Comparison of ENCODE assay signal across 9 mouse cellular contexts in genomic region chr5:103424678-103425319, GRCm38 (mm10). TPM values are rescaled to one million over a fixed set of nuclear protein-coding genes. Genes with fewer than 3 reads are reported as not detected.
DNase-seq lines count a peak whose midpoint lies in the region; ATAC-seq and TF ChIP-seq lines count a peak whose summit lies in the region.
"Had no signal": no experiment of that assay in that cellular context is flagged by ENCODE, and none has a peak within 500 bp of the region (broad histone marks: within the 10 kb centered on the region; RNA-seq: fewer than 3 reads in every experiment).

Gene Ptpn13, plus strand, starts transcription at chr5:103425192.

- H3K36me3 ChIP-seq in embryonic facial prominence, embryonic 12.5 days: no peaks in the 10 kb centered on the region
- no peaks in the 10 kb centered on the region for H3K36me3 ChIP-seq in kidney, adult 2 months (ENCODE audit: control insufficient read depth, insufficient read depth, low read length)
- no peaks in the 10 kb centered on the region for H3K36me3 ChIP-seq in limb, embryonic 11.5 days (ENCODE audit: control insufficient read depth, insufficient read depth, low read length)
- H3K36me3 ChIP-seq in midbrain, embryonic 14.5 days (ENCODE audit: control insufficient read depth, insufficient read depth, low read length): no peaks in the 10 kb centered on the region

- H3K9me3 ChIP-seq in embryonic facial prominence, embryonic 12.5 days: no peaks in the 10 kb centered on the region
- no peaks in the 10 kb centered on the region for H3K9me3 ChIP-seq in limb, embryonic 11.5 days (ENCODE audit: control insufficient read depth, low read length)
- no peaks in the 10 kb centered on the region for H3K9me3 ChIP-seq in midbrain, embryonic 14.5 days (ENCODE audit: control insufficient read depth, low read length)

- TF ChIP-seq POLR2A in kidney, adult 2 months (IDR thresholded peaks at IDR 0.05; ENCODE audit: low read depth, low read length): peak; percentile 86

- peak within 1 kb of the TSS; percentile 83 for H3K9ac ChIP-seq in embryonic facial prominence, embryonic 12.5 days
- H3K9ac ChIP-seq in limb, embryonic 11.5 days (ENCODE audit: low read length): peak within 1 kb of the TSS; percentile 76
- peak within 1 kb of the TSS; percentile 73 for H3K9ac ChIP-seq in midbrain, embryonic 14.5 days (replicated peaks; ENCODE audit: low read length)

- peak; percentile 94 for DNase-seq in 3134 (ENCODE audit: extremely low read depth, insufficient read length, low spot score)
- peak; percentile 99 for DNase-seq in adrenal gland, postnatal 36 days
- peak; percentile 94 to 95 for DNase-seq in heart, adult 18-20 months
- peak; percentile 99 for DNase-seq in kidney, adult 2 months
- DNase-seq in limb, embryonic 11.5 days (ENCODE audit: low spot score): peak; percentile 94
- peak; percentile 94 for DNase-seq in midbrain, embryonic 14.5 days
- peak; percentile 51 to 82 for DNase-seq in spleen, postnatal 10 days (ENCODE audit: low spot score in 2 of 2)

- TF ChIP-seq CTCF in kidney, adult 2 months (conservative IDR thresholded peaks at IDR 0.05; ENCODE audit: insufficient read depth, insufficient read length, low read depth, low read length): no peak

- H3K4me3 ChIP-seq in embryonic facial prominence, embryonic 12.5 days: peak within 1 kb of the TSS; percentile 80
- H3K4me3 ChIP-seq in kidney, adult 2 months (ENCODE audit: insufficient read depth, low read depth, low read length): peak within 1 kb of the TSS; percentile 84
- peak within 1 kb of the TSS; percentile 70 for H3K4me3 ChIP-seq in limb, embryonic 11.5 days (ENCODE audit: low read depth, low read length)
- peak within 1 kb of the TSS; percentile 74 for H3K4me3 ChIP-seq in midbrain, embryonic 14.5 days (replicated peaks; ENCODE audit: low read depth, low read length)

- under 1% methylated on average over 50 of the region's 55 CpGs for WGBS in embryonic facial prominence, embryonic 12.5 days
- 1% methylated on average over 55 of the region's 55 CpGs for WGBS in kidney, adult 2 months
- WGBS in limb, embryonic 11.5 days: 0% methylated on average over 30 of the region's 55 CpGs
- WGBS in midbrain, embryonic 14.5 days: under 1% methylated on average over 55 of the region's 55 CpGs

- peak; percentile 92 for ATAC-seq in embryonic facial prominence, embryonic 12.5 days (ENCODE audit: insufficient number of reproducible peaks, insufficient read depth, low FRiP score, low TSS enrichment)
- peak; percentile 93 for ATAC-seq in limb, embryonic 11.5 days (ENCODE audit: insufficient number of reproducible peaks, low FRiP score, low TSS enrichment, low read depth)
- ATAC-seq in midbrain, embryonic 14.5 days (ENCODE audit: low FRiP score, low TSS enrichment): peak; percentile 96

- peak within 1 kb of the TSS; percentile 78 for H3K4me2 ChIP-seq in embryonic facial prominence, embryonic 12.5 days (replicated peaks)
- H3K4me2 ChIP-seq in limb, embryonic 11.5 days (ENCODE audit: low read depth, severe bottlenecking): peak within 1 kb of the TSS; percentile 83
- peak within 1 kb of the TSS; percentile 93 for H3K4me2 ChIP-seq in midbrain, embryonic 14.5 days (ENCODE audit: low read length)

- 0 out of 2 replicates have a peak, but pooled peaks cover 3% of the 10 kb centered on the region for H3K27me3 ChIP-seq in embryonic facial prominence, embryonic 12.5 days
- H3K27me3 ChIP-seq in kidney, adult 2 months (replicated peaks; ENCODE audit: control insufficient read depth, insufficient read depth, low read length): no peaks in the 10 kb centered on the region
- no peaks in the 10 kb centered on the region for H3K27me3 ChIP-seq in limb, embryonic 11.5 days (ENCODE audit: control insufficient read depth, insufficient read depth, low read length)
- H3K27me3 ChIP-seq in midbrain, embryonic 14.5 days (ENCODE audit: control insufficient read depth, insufficient read depth, low read length): no peaks in the 10 kb centered on the region
- H3K27me3 ChIP-seq: CH12.LX had no signal

- peak within 1 kb of the TSS; percentile 90 for H3K27ac ChIP-seq in embryonic facial prominence, embryonic 12.5 days
- H3K27ac ChIP-seq in kidney, adult 2 months (ENCODE audit: insufficient read depth, low read depth, low read length): peak within 1 kb of the TSS; percentile 93
- 0 out of 2 replicates have a peak within 1 kb of the TSS, but pooled peaks have one; percentile 39 for H3K27ac ChIP-seq in limb, embryonic 11.5 days (replicated peaks; ENCODE audit: low read depth, low read length)
- peak within 1 kb of the TSS; percentile 70 for H3K27ac ChIP-seq in midbrain, embryonic 14.5 days (replicated peaks; ENCODE audit: low read depth, low read length)

- H3K4me1 ChIP-seq in embryonic facial prominence, embryonic 12.5 days: peaks cover 35% of the 10 kb centered on the region; the same call in 1 of the 2 replicates
- H3K4me1 ChIP-seq in kidney, adult 2 months (ENCODE audit: control insufficient read depth, insufficient read depth, low read length): peaks cover 11% of the 10 kb centered on the region; the same call in 1 of the 2 replicates
- H3K4me1 ChIP-seq in limb, embryonic 11.5 days (ENCODE audit: control insufficient read depth, insufficient read depth, low read length): peaks cover 16% of the 10 kb centered on the region; the same call in 1 of the 2 replicates
- H3K4me1 ChIP-seq in midbrain, embryonic 14.5 days (ENCODE audit: control insufficient read depth, insufficient read depth, low read length): peaks cover 20% of the 10 kb centered on the region

RNA-seq across cellular contexts. Expression of gene Ptpn13, which starts in this region (rescaled TPM):
- total RNA-seq in adrenal gland, postnatal 36 days (2021): 10 to 100 TPM; 18.7 to 42.8 TPM
- 19.2 and 21.0 TPM in 2 replicates for polyA plus RNA-seq in embryonic facial prominence, embryonic 12.5 days (2016; fragmentation: Nextera tagmentation; extraction: Ambion mirVana)
- 1 to 10 TPM; 4.8 to 6.2 TPM for total RNA-seq in heart, adult 18-20 months (2021)
- 23.7 and 28.0 TPM in 2 replicates for polyA plus RNA-seq in kidney, adult 2 months (2012; rRNA removed)
- polyA plus RNA-seq in limb, embryonic 11.5 days (2014; fragmentation: Nextera tagmentation; extraction: Ambion mirVana): 9.2 and 11.0 TPM in 2 replicates
- 5.4 and 8.7 TPM in 2 replicates for polyA plus RNA-seq in midbrain, embryonic 14.5 days (2014; fragmentation: Nextera tagmentation; extraction: Ambion mirVana)

Comparison
In these comparisons a context has a peak if more than half of its experiments do, and no peak if none do; other contexts are left out.
1. Peak in every context shown above with its lines: DNase-seq, ATAC-seq, H3K4me3 ChIP-seq and H3K27ac ChIP-seq.
2. H3K27ac ChIP-seq: peak in every context shown above with its lines; median percentile 93 in kidney, adult 2 months; 90 in embryonic facial prominence, embryonic 12.5 days; 70 in midbrain, embryonic 14.5 days; 39 in limb, embryonic 11.5 days.